Mouse (Mus musculus): ENCODE measurements at regions not wholly inside any gene's neighbourhood (a gene's known extent, or its start where the extent isn't known, plus 50 kb on each side); places are given as distances from the start of the nearest gene placed in this dataset.

DNA sequence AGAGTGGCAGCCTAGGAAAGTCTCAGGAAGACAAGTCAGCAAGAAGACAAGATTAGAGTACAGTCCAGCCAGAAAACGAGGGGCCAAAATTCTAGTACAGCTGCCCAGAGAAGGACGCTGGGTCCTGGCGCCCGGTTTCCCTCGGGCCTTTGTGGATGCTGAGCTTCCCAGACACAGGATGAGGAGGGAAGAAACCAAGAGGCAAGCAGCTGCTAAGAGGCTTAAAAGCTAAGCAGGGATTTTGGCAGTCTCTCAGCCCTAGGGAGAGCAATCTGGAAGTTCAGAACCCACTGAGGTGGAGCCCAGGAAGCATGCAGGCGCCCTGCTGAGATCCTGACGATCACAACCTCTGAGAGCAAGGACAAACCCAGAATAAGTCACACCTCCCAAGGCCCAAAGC, 363.1 kb upstream of the Mgmt start:
- no peak for ATAC-seq (replicated peaks; ENCODE audit: low FRiP score, low TSS enrichment, poor library complexity, severe bottlenecking)

DNA sequence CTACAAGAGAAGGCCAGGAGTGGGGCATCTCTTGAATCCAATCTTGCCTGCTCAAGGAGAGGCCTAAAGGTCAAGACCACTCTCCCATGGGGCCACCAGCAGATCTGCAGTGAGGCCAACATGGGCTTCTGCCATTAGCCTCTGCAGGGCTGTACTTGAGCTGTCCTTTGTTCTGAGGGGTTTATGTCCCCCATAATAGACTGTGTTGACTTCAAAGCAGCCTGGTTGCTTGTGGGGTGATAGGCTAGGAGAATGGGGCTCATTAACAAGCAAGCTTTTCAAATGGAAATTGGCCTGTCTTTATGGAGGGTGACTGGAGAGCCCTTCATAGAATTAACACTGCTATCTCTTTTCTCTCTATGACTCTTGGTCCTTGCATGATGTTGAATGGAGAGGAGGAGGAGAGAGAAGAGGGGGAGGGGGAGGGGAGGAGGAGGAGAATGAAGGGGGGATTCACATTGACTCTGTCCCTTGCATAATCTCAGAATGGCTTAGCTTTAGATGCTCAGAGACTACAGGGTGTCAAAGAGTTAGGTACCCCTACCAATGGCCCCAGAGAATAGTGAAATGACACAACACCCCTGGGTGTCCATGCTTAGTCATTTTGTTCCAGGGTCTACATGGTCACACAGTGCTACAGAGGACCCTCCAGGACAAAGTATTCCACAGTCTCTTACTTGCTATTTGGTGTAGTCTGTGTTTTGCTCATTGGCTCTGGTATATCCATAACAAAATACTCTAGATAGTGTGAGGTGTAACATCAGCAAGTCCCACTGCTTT, 352.3 kb upstream of the Mgmt start:
- ATAC-seq (replicated peaks; ENCODE audit: low FRiP score, low TSS enrichment, poor library complexity, severe bottlenecking), result no peak

DNA sequence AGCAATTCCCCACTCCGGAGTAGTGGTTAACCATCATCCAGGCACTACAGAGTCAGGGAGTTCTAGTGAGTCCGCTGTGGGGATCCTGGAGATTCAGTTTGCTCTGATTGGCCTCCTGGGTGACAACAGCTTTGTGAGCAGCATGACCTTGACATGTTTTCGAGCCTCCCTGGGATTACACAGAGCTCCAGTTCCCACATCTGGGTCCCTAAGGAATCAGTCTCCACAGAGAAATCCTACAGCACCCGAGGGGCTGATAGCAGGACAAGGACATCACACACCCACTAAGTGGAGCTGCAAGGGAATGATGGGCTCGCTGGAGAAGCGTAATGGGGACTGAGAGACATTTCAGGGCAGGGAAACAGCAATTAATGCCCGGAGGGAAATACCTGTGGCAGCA, 351.5 kb upstream of the Mgmt start:
- no peak for ATAC-seq (replicated peaks; ENCODE audit: low FRiP score, low TSS enrichment, poor library complexity, severe bottlenecking)

DNA sequence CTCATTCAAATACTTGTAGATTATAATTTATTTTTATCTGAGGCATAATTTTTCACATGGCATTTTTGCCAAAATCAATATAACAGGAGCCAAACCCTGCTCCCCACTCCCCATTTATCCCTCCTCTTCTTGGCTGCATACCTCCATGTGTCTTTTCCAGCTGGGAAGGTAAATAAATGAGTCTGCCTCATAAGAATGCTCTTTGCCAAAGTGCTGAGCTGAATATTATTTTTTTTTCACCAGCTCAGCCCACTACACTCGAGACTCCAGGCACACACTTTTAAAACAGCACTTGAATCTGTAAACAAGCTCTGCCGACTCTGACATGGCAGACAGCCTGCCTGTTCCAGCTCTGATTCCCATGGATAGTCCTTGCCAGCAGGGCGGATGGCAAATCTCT, 346.6 kb upstream of the Mgmt start:
- ATAC-seq (replicated peaks; ENCODE audit: low FRiP score, low TSS enrichment, poor library complexity, severe bottlenecking), result no peak

DNA sequence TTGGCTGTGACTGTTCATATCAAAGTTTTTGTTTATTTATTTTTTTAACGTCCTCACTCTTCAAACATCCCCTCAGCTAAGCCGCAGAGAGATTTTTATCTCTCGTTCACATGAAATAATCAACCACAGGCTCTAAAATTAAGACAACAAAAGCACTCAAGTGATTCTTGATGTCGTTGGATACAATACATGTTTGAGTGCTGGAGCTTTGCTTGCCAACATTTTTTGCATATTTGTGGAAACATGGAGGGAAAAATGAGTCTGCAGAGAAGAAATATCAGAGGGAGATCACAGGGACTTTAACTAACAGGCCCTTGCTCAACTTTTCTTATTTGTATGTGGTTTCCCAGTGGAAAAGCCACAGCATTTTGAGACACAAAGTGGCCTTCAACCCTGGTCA, 338.0 kb upstream of the Mgmt start:
- ATAC-seq (replicated peaks; ENCODE audit: low FRiP score, low TSS enrichment, poor library complexity, severe bottlenecking), result no peak

DNA sequence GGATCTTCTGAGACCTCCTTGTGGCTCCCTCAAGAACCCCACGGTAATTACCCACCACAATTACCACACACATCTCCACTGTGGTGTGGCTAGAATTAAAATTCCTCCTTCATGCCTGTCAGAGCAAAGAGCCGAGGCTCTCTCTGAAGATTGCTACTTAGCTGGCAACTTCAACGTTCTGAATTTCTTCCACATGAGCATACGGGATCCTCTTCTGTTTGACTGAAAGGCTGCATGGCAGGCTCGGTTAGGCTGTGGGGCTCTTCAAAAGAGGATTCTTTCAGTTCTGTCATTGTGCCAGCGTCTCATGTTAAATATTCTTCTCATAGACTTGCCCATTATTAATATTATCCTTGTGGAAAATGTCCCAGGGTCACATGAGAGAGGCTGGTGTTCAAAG, 334.9 kb upstream of the Mgmt start:
- no peak for ATAC-seq (replicated peaks; ENCODE audit: low FRiP score, low TSS enrichment, poor library complexity, severe bottlenecking)

DNA sequence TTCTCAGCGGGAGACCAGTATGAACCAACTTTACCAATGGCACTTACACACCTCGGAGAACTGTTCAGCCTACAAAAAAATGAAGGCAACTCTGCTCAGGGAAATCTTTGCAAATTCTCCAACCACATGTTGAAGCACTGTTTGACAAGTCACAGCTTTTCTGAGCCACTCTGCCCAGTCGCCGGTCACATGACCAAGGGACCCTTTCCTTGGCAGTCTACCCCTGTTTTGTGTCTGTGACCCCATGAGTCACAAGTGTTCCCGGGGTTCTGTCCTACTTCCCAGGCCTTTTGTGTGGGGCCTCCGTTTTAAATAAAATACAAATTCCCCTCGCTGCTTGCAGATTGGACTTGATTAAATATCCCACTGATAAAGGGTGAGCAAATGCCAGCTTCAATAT, 323.5 kb upstream of the Mgmt start:
- ATAC-seq (replicated peaks; ENCODE audit: low FRiP score, low TSS enrichment, poor library complexity, severe bottlenecking), result no peak

DNA sequence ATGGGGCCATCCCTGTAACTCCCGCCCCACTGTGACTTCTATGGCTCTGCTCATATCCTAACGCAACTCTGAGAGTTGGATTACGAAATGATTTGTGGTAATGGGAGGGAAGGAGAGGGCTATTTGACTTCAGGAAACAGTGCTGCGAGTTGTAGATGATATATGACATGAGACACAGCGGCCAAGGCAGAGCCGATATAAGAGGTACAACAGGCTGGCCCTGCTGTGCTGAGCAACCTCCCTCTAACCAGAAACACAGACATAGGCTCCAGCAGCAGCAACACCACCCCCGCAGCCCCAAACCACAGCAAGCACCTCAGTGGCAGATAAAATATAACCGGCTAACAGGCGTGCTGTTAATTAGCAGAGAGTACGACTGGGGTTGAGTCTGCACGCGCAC, 312.5 kb upstream of the Mgmt start:
- no peak for ATAC-seq (replicated peaks; ENCODE audit: low FRiP score, low TSS enrichment, poor library complexity, severe bottlenecking)

DNA sequence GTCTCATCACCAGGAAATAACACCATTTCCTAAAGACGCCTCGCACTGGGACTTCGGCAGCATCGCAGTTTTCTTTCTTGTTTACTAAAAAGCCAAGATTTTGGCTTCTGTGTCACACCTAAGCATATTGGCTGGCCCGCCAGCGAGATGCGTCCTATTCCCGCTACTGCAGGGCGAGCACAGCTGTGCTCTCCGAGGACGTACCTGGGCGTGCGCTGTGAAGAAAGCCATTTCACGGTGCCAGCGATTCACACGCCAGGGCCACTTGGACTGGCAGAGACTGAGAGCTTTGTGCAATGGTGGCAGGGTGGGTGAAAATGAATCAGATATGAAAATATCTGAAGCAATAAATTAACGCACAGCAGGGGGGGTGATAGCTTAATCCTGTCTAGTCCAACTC, 310.1 kb upstream of the Mgmt start:
- ATAC-seq (replicated peaks; ENCODE audit: low FRiP score, low TSS enrichment, poor library complexity, severe bottlenecking), result no peak

DNA sequence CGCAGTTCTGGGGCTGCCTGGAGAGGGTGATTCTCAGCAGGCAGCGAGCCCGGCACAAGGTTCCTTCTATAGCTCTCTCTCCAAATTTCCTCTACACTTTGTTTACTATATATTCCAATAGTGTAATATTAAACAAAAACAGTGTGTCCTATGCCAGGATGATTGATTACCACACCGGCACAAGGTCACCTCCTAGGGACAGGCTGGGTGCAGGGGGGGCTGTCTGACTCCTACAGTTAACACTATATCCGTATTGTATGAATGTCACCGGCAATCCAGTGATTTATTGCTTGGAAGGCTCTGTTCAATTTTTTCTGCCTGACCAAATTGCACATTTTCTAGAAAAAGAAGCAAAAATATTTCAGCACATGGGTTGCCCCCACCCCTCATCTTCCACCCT, 305.9 kb upstream of the Mgmt start:
- ATAC-seq (replicated peaks; ENCODE audit: low FRiP score, low TSS enrichment, poor library complexity, severe bottlenecking), result no peak

DNA sequence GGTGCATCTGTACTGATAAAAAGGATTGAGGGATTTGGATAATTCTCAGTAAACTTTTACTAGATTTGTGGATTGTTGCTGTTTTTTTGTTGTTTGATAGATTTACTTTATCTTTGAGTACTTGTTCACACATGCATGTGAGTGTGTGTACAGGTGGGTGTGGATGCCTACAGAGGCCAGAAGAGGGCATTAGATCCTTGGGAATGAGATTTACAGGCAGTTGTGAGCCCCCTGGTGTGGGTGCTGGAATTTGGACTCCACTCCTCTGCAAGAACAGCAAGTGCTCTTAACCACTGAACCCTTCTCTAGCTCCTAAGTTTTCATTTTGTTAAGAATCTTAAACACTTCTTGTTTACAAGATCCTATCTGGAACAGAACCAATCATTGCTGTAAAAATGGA, 303.5 kb upstream of the Mgmt start:
- no peak for ATAC-seq (replicated peaks; ENCODE audit: low FRiP score, low TSS enrichment, poor library complexity, severe bottlenecking)

DNA sequence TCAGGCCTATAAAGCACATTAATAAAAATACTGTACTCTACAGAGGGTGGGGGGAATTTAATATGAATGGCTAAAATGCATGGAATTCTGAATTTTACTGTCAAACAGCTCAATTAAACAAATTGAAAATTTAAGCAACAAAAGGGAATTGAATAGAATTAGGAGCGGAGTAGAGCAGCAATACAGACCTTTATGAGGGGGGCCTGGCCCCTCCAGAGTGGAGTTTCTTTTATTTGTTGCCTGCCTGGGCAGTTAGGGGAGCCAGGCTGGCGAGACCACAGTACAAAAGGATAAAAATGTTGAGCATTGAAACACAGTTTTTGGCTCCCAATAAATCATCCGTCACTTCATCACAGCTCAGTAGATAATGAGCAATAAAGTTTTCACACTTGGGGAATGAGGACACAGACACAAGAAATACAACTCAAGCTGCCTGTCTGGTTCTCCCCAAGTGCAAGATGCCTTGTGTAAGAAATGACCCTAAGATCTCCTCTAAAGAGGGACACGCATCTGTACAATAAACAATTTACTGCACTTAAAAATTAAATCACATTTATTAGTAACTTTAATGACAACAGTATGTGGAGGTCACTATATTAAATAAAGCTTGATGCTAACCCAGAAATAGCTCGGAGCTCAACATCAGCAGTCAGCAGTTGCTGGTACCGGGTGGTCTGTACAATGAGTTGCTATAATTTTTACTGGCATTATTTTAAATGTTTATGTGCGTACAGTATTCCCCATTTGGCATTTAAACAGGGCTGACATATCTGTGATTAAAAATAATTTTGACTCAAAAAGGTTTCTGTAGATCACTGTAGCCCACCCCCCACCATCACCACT, 286.9 kb upstream of the Mgmt start:
- no peak for ATAC-seq (replicated peaks; ENCODE audit: low FRiP score, low TSS enrichment, poor library complexity, severe bottlenecking)

DNA sequence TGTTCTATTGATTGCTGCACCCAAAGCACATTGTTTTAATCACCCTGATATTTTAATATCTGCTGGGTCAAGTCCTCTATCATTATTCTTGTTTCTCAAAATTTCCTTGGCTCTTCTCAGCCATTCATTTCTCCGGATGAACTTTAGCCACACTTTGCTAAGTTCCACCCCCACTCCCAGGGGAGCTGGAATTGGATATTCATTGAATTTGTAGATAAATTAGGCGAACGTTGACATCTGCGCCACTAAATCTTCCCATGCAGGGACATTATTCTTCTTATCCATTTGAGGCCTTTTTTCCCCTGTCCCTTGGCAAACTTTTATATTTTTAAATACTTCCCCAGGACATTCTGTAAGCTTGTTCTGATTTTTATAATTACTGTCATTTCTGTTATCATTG, 280.9 kb upstream of the Mgmt start:
- ATAC-seq (replicated peaks; ENCODE audit: low FRiP score, low TSS enrichment, poor library complexity, severe bottlenecking), result no peak

DNA sequence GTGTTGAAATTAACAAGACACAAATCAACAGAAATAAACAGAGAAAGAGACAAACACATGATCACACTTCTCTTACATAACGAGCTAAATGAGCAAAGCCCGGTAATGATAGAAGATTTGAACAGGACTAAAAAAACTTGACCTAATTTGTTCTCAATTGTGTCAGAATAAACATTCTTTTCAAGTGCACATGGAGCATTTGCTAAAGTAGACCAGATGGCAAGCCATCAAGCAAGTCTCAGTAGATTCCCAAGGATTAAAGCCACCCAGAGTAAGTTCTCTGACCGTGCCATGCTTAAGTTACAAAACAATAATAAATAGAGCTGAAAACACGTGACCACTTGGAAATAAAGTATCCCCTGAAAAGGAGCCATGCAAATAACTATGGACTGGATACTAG, 269.9 kb upstream of the Mgmt start:
- no peak for ATAC-seq (replicated peaks; ENCODE audit: low FRiP score, low TSS enrichment, poor library complexity, severe bottlenecking)

DNA sequence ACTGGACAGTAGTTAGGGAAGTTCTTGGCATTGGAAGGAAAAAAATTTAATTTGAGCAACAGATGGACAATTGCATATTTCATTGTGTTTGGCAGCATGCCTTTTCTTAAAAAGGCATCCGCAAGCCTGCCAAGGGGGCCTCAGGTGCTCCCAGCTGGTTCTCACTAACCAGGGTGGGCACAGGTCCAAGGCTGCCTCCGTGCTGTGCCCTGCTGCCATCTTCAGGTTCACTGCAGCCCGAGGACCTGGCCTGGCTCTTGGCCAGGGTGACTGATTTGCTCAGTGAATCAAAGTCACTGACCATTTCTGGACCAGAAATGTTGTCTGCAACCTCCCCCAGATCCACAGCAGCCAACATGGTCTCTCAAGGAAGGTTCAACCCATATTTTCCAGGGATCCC, 263.3 kb upstream of the Mgmt start:
- ATAC-seq (replicated peaks; ENCODE audit: low FRiP score, low TSS enrichment, poor library complexity, severe bottlenecking), result no peak

DNA sequence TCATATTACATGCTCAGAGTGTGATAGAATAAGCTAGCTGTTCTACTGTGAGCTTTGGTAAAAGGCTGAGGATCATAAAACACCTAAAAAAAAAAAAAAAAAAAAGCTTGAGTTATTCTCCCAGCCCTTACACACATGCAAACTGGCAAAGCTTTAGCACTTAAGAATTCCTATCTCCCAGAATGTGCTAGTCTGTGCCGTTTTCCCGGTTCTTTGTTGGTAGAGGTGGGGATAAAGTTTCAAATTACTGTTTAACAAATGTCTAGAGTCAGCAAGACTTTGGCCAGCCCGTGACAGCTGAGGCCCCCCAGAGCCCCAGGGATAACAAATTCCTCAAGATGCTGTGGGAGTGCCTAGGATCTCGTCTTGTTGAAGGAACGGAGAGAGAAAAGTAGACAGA, 254.3 kb upstream of the Mgmt start:
- no peak for ATAC-seq (replicated peaks; ENCODE audit: low FRiP score, low TSS enrichment, poor library complexity, severe bottlenecking)

DNA sequence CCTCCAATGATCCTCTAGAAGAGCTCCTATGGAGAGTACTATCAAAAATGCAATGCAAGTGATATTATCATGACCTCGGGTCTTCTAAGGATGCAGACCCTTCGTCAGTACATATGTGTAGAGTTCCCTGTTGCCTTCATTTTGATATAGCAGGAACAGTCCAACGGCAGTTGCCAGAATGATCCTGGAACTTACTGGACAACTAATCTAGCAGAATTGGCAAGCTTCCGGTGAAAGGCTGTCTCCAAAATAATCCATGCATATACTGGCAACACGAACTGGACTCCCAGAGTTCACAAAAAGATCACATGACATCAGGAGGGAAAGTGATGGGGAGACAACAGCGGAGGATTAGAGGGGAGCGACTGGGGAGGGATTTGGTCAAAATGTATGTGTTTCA, 253.6 kb upstream of the Mgmt start:
- no peak for ATAC-seq (replicated peaks; ENCODE audit: low FRiP score, low TSS enrichment, poor library complexity, severe bottlenecking)

DNA sequence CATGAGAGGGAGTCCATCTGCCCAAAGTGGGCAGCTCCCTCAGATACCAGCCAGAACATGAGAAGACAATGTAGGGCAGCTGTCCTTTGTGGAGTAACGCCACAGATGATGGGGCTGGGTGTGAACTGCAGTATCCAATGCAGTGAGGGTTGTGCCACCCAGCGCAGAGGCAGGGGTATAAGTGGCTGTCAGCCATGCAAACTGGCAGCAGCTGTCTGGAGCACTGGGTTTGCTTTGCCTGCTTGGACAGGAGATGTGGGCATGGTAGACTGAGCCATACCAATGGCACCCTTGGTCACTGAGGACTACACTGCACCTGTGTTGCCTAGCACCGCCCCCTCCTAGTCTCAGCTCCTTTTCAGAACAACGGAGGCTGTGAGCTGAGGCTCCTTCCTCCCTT, 244.6 kb upstream of the Mgmt start:
- ATAC-seq (replicated peaks; ENCODE audit: low FRiP score, low TSS enrichment, poor library complexity, severe bottlenecking), result no peak

DNA sequence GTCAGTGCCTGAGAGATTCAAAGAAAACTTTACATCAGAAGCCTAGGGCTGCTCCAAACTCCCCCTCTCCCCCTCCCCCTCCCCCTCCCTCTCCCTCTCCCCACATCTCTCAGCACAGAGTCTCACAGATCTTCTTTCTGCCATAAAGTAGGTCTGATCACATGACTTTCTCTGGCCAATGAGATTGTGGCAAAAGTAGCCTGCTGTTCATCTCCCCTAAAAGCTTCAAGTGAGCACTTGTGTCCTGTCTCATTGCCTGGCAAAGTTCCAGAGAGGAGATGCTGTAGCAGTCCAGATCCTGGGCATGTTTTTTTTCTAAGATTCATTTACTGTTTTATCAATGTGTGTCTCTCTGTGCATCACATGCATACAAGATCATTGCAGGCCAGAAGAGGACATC, 234.5 kb upstream of the Mgmt start:
- no peak for ATAC-seq (replicated peaks; ENCODE audit: low FRiP score, low TSS enrichment, poor library complexity, severe bottlenecking)

DNA sequence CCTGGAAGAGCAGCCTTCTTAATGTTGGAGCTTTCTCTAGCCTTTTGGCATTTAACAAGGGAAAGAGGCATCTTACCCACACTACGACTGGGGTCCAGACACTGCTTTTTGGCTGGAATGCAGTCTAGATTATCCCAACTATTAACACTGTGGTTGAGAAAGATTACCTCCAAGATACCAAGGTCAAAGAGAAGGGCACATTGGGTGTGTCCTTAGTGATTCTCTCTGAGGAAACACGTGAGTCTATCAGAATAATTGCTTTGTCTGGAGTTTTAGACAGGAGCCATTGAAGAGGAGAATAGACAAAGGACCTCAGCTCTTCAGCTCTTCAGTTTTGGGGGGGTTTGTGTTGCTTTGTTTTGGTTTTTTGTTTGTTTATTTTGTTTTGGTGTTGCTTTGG, 234.0 kb upstream of the Mgmt start:
- no peak for ATAC-seq (replicated peaks; ENCODE audit: low FRiP score, low TSS enrichment, poor library complexity, severe bottlenecking)

DNA sequence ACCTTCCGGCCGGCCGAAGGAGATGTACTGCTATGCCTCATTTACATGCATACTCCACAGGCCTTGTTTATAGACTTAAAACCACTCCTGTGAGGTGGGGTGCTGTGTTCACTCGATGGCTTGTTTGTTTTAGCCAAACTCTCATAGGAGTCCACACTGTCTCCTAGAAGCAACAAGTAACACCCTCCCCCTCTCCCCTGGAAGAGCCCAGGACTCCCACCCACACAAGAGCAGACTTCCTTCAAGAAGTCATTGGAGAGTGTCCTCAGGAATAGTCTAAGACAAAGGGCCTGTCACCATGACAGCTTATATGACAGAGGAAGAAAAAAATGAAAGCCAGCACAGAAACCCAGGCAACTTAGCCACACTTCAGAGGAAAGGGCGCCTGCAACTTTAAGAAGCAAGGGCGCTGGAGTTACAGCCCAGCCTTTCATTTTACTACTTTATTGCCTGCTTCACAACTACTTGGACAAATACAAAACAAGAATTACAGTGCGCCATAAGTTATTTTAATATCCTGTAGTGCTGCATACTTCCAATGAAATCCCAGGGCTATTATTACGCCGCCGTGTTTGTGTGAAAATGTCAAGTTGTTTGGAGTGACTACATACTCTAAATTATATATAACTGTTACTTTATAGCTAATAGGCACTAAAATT, 229.9 kb upstream of the Mgmt start:
- no peak for ATAC-seq (replicated peaks; ENCODE audit: low FRiP score, low TSS enrichment, poor library complexity, severe bottlenecking)

Measured in megakaryocyte-erythroid progenitor cell, adult 5-6 weeks (primary cell).